ENCODE assay signal across 11 mouse cellular contexts in genomic region chr14:31644931-31645547, GRCm38 (mm10). TPM values are rescaled to one million over a fixed set of nuclear protein-coding genes. Genes with fewer than 3 reads are reported as not detected.
DNase-seq lines count a peak whose midpoint lies in the region; ATAC-seq and TF ChIP-seq lines count a peak whose summit lies in the region.
"Had no signal": no experiment of that assay in that cellular context is flagged by ENCODE, and none has a peak within 500 bp of the region (broad histone marks: within the 10 kb centered on the region; RNA-seq: fewer than 3 reads in every experiment).

No protein-coding gene starts in this region.

- H3K4me2 ChIP-seq in embryonic facial prominence, embryonic 11.5 days (ENCODE audit: low read depth, low read length): no peak overlapping the region

- DNase-seq in embryonic facial prominence, embryonic 11.5 days (ENCODE audit: low spot score): peak; percentile 42
- no peak for DNase-seq in embryonic facial prominence, embryonic 10.5 days (ENCODE audit: low spot score)
- peak; percentile 33 for DNase-seq in retina, postnatal 1 day
- no peak for DNase-seq in retina, embryonic 14.5 days (ENCODE audit: low spot score)
- DNase-seq in ZHBTc4 (ENCODE audit: low read depth, low spot score): peak; percentile 68
- DNase-seq in left cerebral cortex, postnatal 10 days (ENCODE audit: extremely low spot score in 1 of 2, low spot score in 2 of 2): no peak
- no peak for DNase-seq in right cerebral cortex, postnatal 10 days (ENCODE audit: low spot score in 2 of 2)
- DNase-seq: cerebellum, postnatal 14 days; gastrocnemius, postnatal 14 days had no signal

- no peak overlapping the region for H3K4me3 ChIP-seq in embryonic facial prominence, embryonic 11.5 days (ENCODE audit: low read depth, low read length)
- no peak overlapping the region for H3K4me3 ChIP-seq in embryonic facial prominence, embryonic 10.5 days
- H3K4me3 ChIP-seq in small intestine, adult 2 months (ENCODE audit: low read depth, low read length): no peak overlapping the region
- H3K4me3 ChIP-seq: midbrain, embryonic 10.5 days had no signal

- ATAC-seq in embryonic facial prominence, embryonic 11.5 days (replicated peaks; ENCODE audit: insufficient number of reproducible peaks, low FRiP score, low TSS enrichment, low read depth): no peak

- no peaks in the 10 kb centered on the region for H3K4me1 ChIP-seq in embryonic facial prominence, embryonic 11.5 days (ENCODE audit: control insufficient read depth, insufficient read depth, low read length)
- peaks cover 14% of the 10 kb centered on the region for H3K4me1 ChIP-seq in embryonic facial prominence, embryonic 10.5 days
- H3K4me1 ChIP-seq in small intestine, adult 2 months (ENCODE audit: control insufficient read depth, insufficient read depth, insufficient read length, low read length): peaks cover 13% of the 10 kb centered on the region; the same call in 1 of the 2 replicates

- no peak overlapping the region for H3K27ac ChIP-seq in embryonic facial prominence, embryonic 11.5 days (replicated peaks; ENCODE audit: low read depth, low read length)
- no peak overlapping the region for H3K27ac ChIP-seq in embryonic facial prominence, embryonic 10.5 days (replicated peaks)
- peak overlapping the region; percentile 89 for H3K27ac ChIP-seq in small intestine, adult 2 months (ENCODE audit: insufficient read depth, low read depth, low read length)
- H3K27ac ChIP-seq: midbrain, embryonic 10.5 days had no signal

- 61% methylated on average over 3 of the region's 3 CpGs for WGBS in embryonic facial prominence, embryonic 11.5 days
- 64% methylated on average over 3 of the region's 3 CpGs for WGBS in embryonic facial prominence, embryonic 10.5 days
- 46% methylated on average over 3 of the region's 3 CpGs for WGBS in small intestine, adult 2 months

- H3K9me3 ChIP-seq in embryonic facial prominence, embryonic 11.5 days (replicated peaks; ENCODE audit: control insufficient read depth, low read length): no peaks in the 10 kb centered on the region
- H3K9me3 ChIP-seq in embryonic facial prominence, embryonic 10.5 days: no peaks in the 10 kb centered on the region
- H3K9me3 ChIP-seq: midbrain, embryonic 10.5 days had no signal

- no peaks in the 10 kb centered on the region for H3K36me3 ChIP-seq in embryonic facial prominence, embryonic 11.5 days (replicated peaks; ENCODE audit: control insufficient read depth, insufficient read depth, low read depth, low read length)
- H3K36me3 ChIP-seq in embryonic facial prominence, embryonic 10.5 days (replicated peaks): no peaks in the 10 kb centered on the region
- H3K36me3 ChIP-seq in small intestine, adult 2 months (ENCODE audit: control insufficient read depth, insufficient read depth, low read length): no peaks in the 10 kb centered on the region
- H3K36me3 ChIP-seq: midbrain, embryonic 10.5 days had no signal

- TF ChIP-seq CTCF in small intestine, adult 2 months (IDR thresholded peaks at IDR 0.05; ENCODE audit: extremely low read depth, insufficient read length, insufficient replicate concordance, low read depth, low read length): no peak

- no peak for TF ChIP-seq POLR2A in small intestine, adult 2 months (IDR thresholded peaks at IDR 0.05; ENCODE audit: low read depth, low read length)

- intact Hi-C loops in left cerebral cortex, postnatal 10 days (cut with DNase I): no loop called here

- H3K27me3 ChIP-seq in embryonic facial prominence, embryonic 11.5 days (ENCODE audit: control insufficient read depth, insufficient read depth, low read length): no peaks in the 10 kb centered on the region
- no peaks in the 10 kb centered on the region for H3K27me3 ChIP-seq in embryonic facial prominence, embryonic 10.5 days (replicated peaks; ENCODE audit: low read depth, poor library complexity, severe bottlenecking)
- no peaks in the 10 kb centered on the region for H3K27me3 ChIP-seq in small intestine, adult 2 months (ENCODE audit: control insufficient read depth, insufficient read depth, low read length)

- H3K9ac ChIP-seq in embryonic facial prominence, embryonic 11.5 days (replicated peaks; ENCODE audit: low read length): no peak overlapping the region

RNA-seq across cellular contexts. Expression of gene Hacl1, which starts 4.0 kb away (rescaled TPM):
- polyA plus RNA-seq in embryonic facial prominence, embryonic 11.5 days (2014; fragmentation: Nextera tagmentation; extraction: Ambion mirVana): 10.7 and 12.3 TPM in 2 replicates
- 7.8 and 8.2 TPM in 2 replicates for polyA plus RNA-seq in embryonic facial prominence, embryonic 10.5 days (2016; fragmentation: Nextera tagmentation; extraction: Ambion mirVana)
- polyA plus RNA-seq in small intestine, adult 2 months (2012; rRNA removed): 1.7 and 4.3 TPM in 2 replicates
- 1 to 10 TPM; 6.4 to 7.8 TPM for total RNA-seq in left cerebral cortex, postnatal 10 days (2021)

RNA-seq across cellular contexts. Expression of gene Btd, which starts 4.2 kb away (rescaled TPM):
- 18.2 and 21.8 TPM in 2 replicates for polyA plus RNA-seq in embryonic facial prominence, embryonic 11.5 days (2014; fragmentation: Nextera tagmentation; extraction: Ambion mirVana)
- polyA plus RNA-seq in embryonic facial prominence, embryonic 10.5 days (2016; fragmentation: Nextera tagmentation; extraction: Ambion mirVana): 14.8 and 15.2 TPM in 2 replicates
- polyA plus RNA-seq in small intestine, adult 2 months (2012; rRNA removed): 10.8 and 26.5 TPM in 2 replicates
- 1 to 10 TPM; 7.4 to 9.9 TPM for total RNA-seq in left cerebral cortex, postnatal 10 days (2021)

RNA-seq across cellular contexts. Expression of gene Gm49387, which starts 4.4 kb away (rescaled TPM):
- polyA plus RNA-seq in embryonic facial prominence, embryonic 11.5 days (2014; fragmentation: Nextera tagmentation; extraction: Ambion mirVana): 1.6 and 2.0 TPM in 2 replicates
- polyA plus RNA-seq in embryonic facial prominence, embryonic 10.5 days (2016; fragmentation: Nextera tagmentation; extraction: Ambion mirVana): 0.39 and 0.48 TPM in 2 replicates
- polyA plus RNA-seq in small intestine, adult 2 months (2012; rRNA removed): not detected in 2 replicates
- total RNA-seq in left cerebral cortex, postnatal 10 days (2021): under 1 TPM in 1 of 2 experiments, not detected in 1; 0.79 TPM
- total RNA-seq: gastrocnemius, postnatal 14 days had no signal

RNA-seq across cellular contexts. Expression of gene Colq, which starts 53.9 kb away (rescaled TPM):
- 0.35 and 0.86 TPM in 2 replicates for polyA plus RNA-seq in embryonic facial prominence, embryonic 11.5 days (2014; fragmentation: Nextera tagmentation; extraction: Ambion mirVana)
- 0.35 and 0.82 TPM in 2 replicates for polyA plus RNA-seq in embryonic facial prominence, embryonic 10.5 days (2016; fragmentation: Nextera tagmentation; extraction: Ambion mirVana)
- polyA plus RNA-seq in small intestine, adult 2 months (2012; rRNA removed): 0.39 and 0.77 TPM in 2 replicates
- 1 to 10 TPM; 2.0 to 3.3 TPM for total RNA-seq in left cerebral cortex, postnatal 10 days (2021)

Comparison
In these comparisons a context has a peak if more than half of its experiments do, and no peak if none do; other contexts are left out.
1. DNase-seq: peak in embryonic facial prominence, embryonic 11.5 days (single experiment), retina, postnatal 1 day (single experiment) and ZHBTc4 (single experiment); none in embryonic facial prominence, embryonic 10.5 days (single experiment), retina, embryonic 14.5 days (single experiment), left cerebral cortex, postnatal 10 days (0 of 2) and right cerebral cortex, postnatal 10 days (0 of 2).